Mouse (Mus musculus) cortical plate, adult 2 months (tissue): ENCODE data around the gene Def6. TPM values are rescaled to one million over a fixed set of nuclear protein-coding genes. Genes with fewer than 3 reads are reported as not detected.
"Not testable (repeated sequence)": the region's sequence is repeated elsewhere in the genome, so short reads cannot be mapped to it uniquely, and the experiment has no call there.

Experiments used
- H3K27ac ChIP-seq: fragments of 200-500 bp; 2 replicates; pipeline ENCODE4 v1.5.1; 2012; ENCODE audit warnings: low read length, control low read depth, inconsistent platforms; ENCODE audit not compliant: insufficient read depth
- H3K4me1 ChIP-seq: fragments of 200-500 bp; 2 replicates; pipeline ENCODE4 v1.6.1; 2011; ENCODE audit warnings: low read length; ENCODE audit not compliant: control insufficient read depth, insufficient read depth
- H3K4me3 ChIP-seq: fragments of 200-500 bp; 2 replicates; pipeline ENCODE4 v1.5.1; 2011; ENCODE audit warnings: mild to moderate bottlenecking, low read length, control low read depth; ENCODE audit not compliant: insufficient read depth
- CTCF ChIP-seq: fragments of 200-500 bp; IDR thresholded peaks from 2 replicates; pipeline ENCODE4 v1.5.1; 2011; ENCODE audit warnings: mild to moderate bottlenecking, control low read depth, low read length; ENCODE audit not compliant: insufficient read depth; ENCODE audit errors: extremely low read depth
- POLR2A ChIP-seq: fragments of 200-500 bp; IDR thresholded peaks from 2 replicates; pipeline ENCODE4 v1.6.1; 2011; ENCODE audit warnings: mild to moderate bottlenecking, low read length, control low read depth; ENCODE audit not compliant: insufficient read depth; ENCODE audit errors: extremely low read depth
- polyA plus RNA-seq: library from polyadenylated mRNA; depleted of rRNA; stranded (reverse); fragments of >200 nt; gene quantifications from 2 replicates; pipeline ENCODE4 v1.2.3, GENCODE M21; 2012

Def6 gene
- polyA plus RNA-seq, 1 experiment, result 3.7 TPM

- Histone ChIP-seq H3K4me1 (no peaks in the 10 kb centered on the region), H3K27ac (no peak overlapping the region; the same call in 1 of the 2 replicates), H3K4me3 (no peak overlapping the region)
- TF ChIP-seq CTCF, result no peak
- no peak for TF ChIP-seq POLR2A
Measured at GRCm38 (mm10) chr17:28217721-28218649, 10.4 kb downstream of the Def6 start.

- not testable (repeated sequence) for H3K27ac ChIP-seq, H3K4me3 ChIP-seq, H3K4me1 ChIP-seq
Measured at GRCm38 (mm10) chr17:28222463-28222862, 14.9 kb downstream of the Def6 start.

- no peaks in the 10 kb centered on the region for H3K4me1 ChIP-seq
- peak overlapping the region; percentile 42 for H3K4me3 ChIP-seq
- H3K27ac ChIP-seq, result peak overlapping the region; percentile 55
- TF ChIP-seq CTCF, result no peak
- peak; percentile 53; the same call in 1 of the 2 replicates for TF ChIP-seq POLR2A
Measured at GRCm38 (mm10) chr17:28223561-28224391, 16.2 kb downstream of the Def6 start.

GRCm38 (mm10) chr17:28224615-28225014, 17.0 kb downstream of the Def6 start:
- no peak overlapping the region for H3K27ac ChIP-seq
- no peak overlapping the region for H3K4me3 ChIP-seq
- TF ChIP-seq CTCF, result no peak
- no peak for TF ChIP-seq POLR2A
- H3K4me1 ChIP-seq, result no peaks in the 10 kb centered on the region

- peak overlapping the region; percentile 16 for H3K4me3 ChIP-seq
- no peak overlapping the region for H3K27ac ChIP-seq
- H3K4me1 ChIP-seq, result no peaks in the 10 kb centered on the region
- peak; percentile 83 for TF ChIP-seq POLR2A
- peak; percentile 96 for TF ChIP-seq CTCF
Measured at GRCm38 (mm10) chr17:28226014-28226413, 18.4 kb downstream of the Def6 start.

- H3K27ac ChIP-seq, result no peak overlapping the region
- no peak overlapping the region for H3K4me3 ChIP-seq
- TF ChIP-seq POLR2A (no peak), CTCF (no peak)
- 0 out of 2 replicates have a peak, but pooled peaks cover 2% of the 10 kb centered on the region for H3K4me1 ChIP-seq
Measured at GRCm38 (mm10) chr17:28230486-28230885, 22.9 kb downstream of the Def6 start.

GRCm38 (mm10) chr17:28231026-28231736, 23.6 kb downstream of the Def6 start:
- no peak for TF ChIP-seq CTCF
- TF ChIP-seq POLR2A, result no peak

GRCm38 (mm10) chr17:28232475-28233060, 25.0 kb downstream of the Def6 start, which contains the start of gene Ppard:
Gene Ppard (plus strand): TSS chr17:28232700.
- Histone ChIP-seq H3K4me1 (peaks cover 4% of the 10 kb centered on the region), H3K4me3 (peak within 1 kb of the TSS; percentile 98), H3K27ac (peak within 1 kb of the TSS; percentile 18; the same call in 1 of the 2 replicates)
- TF ChIP-seq POLR2A, result peak; percentile 56; the same call in 1 of the 2 replicates
- peak; percentile 97 for TF ChIP-seq CTCF

More at GRCm38 (mm10) chr17:28231026-28231736, 23.6 kb downstream of the Def6 start:
- H3K27ac ChIP-seq, result no peak overlapping the region
- H3K4me3 ChIP-seq, result no peak overlapping the region
- H3K4me1 ChIP-seq, result peaks cover 2% of the 10 kb centered on the region; the same call in 1 of the 2 replicates
